ENCODE assay signal across 26 mouse cellular contexts in genomic region chr8:95816044-95816708, GRCm38 (mm10). TPM values are rescaled to one million over a fixed set of nuclear protein-coding genes. Genes with fewer than 3 reads are reported as not detected.
A peak's percentile ranks its signal among the peaks of the same experiment; 100 is the strongest.
DNase-seq lines count a peak whose midpoint lies in the region; ATAC-seq and TF ChIP-seq lines count a peak whose summit lies in the region.
"Had no signal": no experiment of that assay in that cellular context is flagged by ENCODE, and none has a peak within 500 bp of the region (broad histone marks: within the 10 kb centered on the region; RNA-seq: fewer than 3 reads in every experiment).

No protein-coding gene starts in this region.

- WGBS in heart, embryonic 12.5 days: 42% methylated on average over 6 of the region's 6 CpGs
- WGBS in midbrain, embryonic 14.5 days: 49% methylated on average over 6 of the region's 6 CpGs
- 50% methylated on average over 6 of the region's 6 CpGs for WGBS in midbrain, postnatal 0 days
- WGBS in intestine, postnatal 0 days: 27% methylated on average over 6 of the region's 6 CpGs

- no peak for ATAC-seq in heart, embryonic 12.5 days (ENCODE audit: insufficient number of reproducible peaks, low FRiP score)
- ATAC-seq in midbrain, embryonic 14.5 days (ENCODE audit: low FRiP score, low TSS enrichment): no peak
- no peak for ATAC-seq in midbrain, postnatal 0 days (ENCODE audit: low FRiP score)
- ATAC-seq in intestine, postnatal 0 days: peak; percentile 87
- ATAC-seq in megakaryocyte, adult 5-6 weeks (ENCODE audit: poor library complexity, severe bottlenecking): no peak
- ATAC-seq: activated CD4-positive, CD25-positive, alpha-beta regulatory T cell, adult 4 months; forebrain, postnatal 0 days; hindbrain, postnatal 0 days had no signal

- no peak overlapping the region for H3K4me3 ChIP-seq in heart, embryonic 12.5 days
- no peak overlapping the region for H3K4me3 ChIP-seq in midbrain, embryonic 14.5 days (replicated peaks; ENCODE audit: low read depth, low read length)
- H3K4me3 ChIP-seq in midbrain, postnatal 0 days (ENCODE audit: low read depth, low read length): no peak overlapping the region
- no peak overlapping the region for H3K4me3 ChIP-seq in intestine, postnatal 0 days (ENCODE audit: low read depth, low read length)
- H3K4me3 ChIP-seq: heart, adult 2 months; neural tube, embryonic 12.5 days had no signal

- H3K27me3 ChIP-seq in heart, embryonic 12.5 days (replicated peaks): no peaks in the 10 kb centered on the region
- no peaks in the 10 kb centered on the region for H3K27me3 ChIP-seq in midbrain, embryonic 14.5 days (ENCODE audit: control insufficient read depth, insufficient read depth, low read length)
- no peaks in the 10 kb centered on the region for H3K27me3 ChIP-seq in midbrain, postnatal 0 days (ENCODE audit: insufficient read depth, low read length)
- H3K27me3 ChIP-seq in intestine, postnatal 0 days (replicated peaks; ENCODE audit: control insufficient read depth, insufficient read depth, low read length): no peaks in the 10 kb centered on the region
- H3K27me3 ChIP-seq: CH12.LX; neural tube, embryonic 12.5 days had no signal

- H3K4me1 ChIP-seq in heart, embryonic 12.5 days (replicated peaks): peaks cover 38% of the 10 kb centered on the region
- H3K4me1 ChIP-seq in midbrain, embryonic 14.5 days (ENCODE audit: control insufficient read depth, insufficient read depth, low read length): no peaks in the 10 kb centered on the region
- H3K4me1 ChIP-seq in midbrain, postnatal 0 days (ENCODE audit: insufficient read depth, low read length): no peaks in the 10 kb centered on the region
- no peaks in the 10 kb centered on the region for H3K4me1 ChIP-seq in intestine, postnatal 0 days (replicated peaks; ENCODE audit: control insufficient read depth, insufficient read depth, low read length)
- H3K4me1 ChIP-seq: neural tube, embryonic 12.5 days had no signal

- H3K27ac ChIP-seq in heart, embryonic 12.5 days (ENCODE audit: poor library complexity, severe bottlenecking): peak overlapping the region; percentile 60; the same call in 1 of the 2 replicates
- no peak overlapping the region for H3K27ac ChIP-seq in midbrain, embryonic 14.5 days (replicated peaks; ENCODE audit: low read depth, low read length)
- H3K27ac ChIP-seq in midbrain, postnatal 0 days (ENCODE audit: low read depth, low read length): no peak overlapping the region
- H3K27ac ChIP-seq in intestine, postnatal 0 days (ENCODE audit: low read depth, low read length): no peak overlapping the region; the same call in 1 of the 2 replicates
- H3K27ac ChIP-seq: heart, adult 2 months; hindbrain, postnatal 0 days; neural tube, embryonic 12.5 days had no signal

- DNase-seq in heart, adult 8-10 months (ENCODE audit: low spot score): no peak
- DNase-seq in midbrain, embryonic 14.5 days: peak; percentile 21
- no peak for DNase-seq in midbrain, postnatal 0 days (ENCODE audit: low spot score)
- DNase-seq in gastrocnemius, adult 18-20 months (ENCODE audit: low spot score): no peak
- DNase-seq in kidney, postnatal 36 days: no peak
- DNase-seq: adrenal gland, postnatal 14 days; cerebellum, adult 11-12 months; cerebellum, postnatal 25 days; embryo, embryonic 11 days; forebrain, postnatal 0 days; heart, adult 2 months; heart, postnatal 4 days; kidney, adult 8-10 months; kidney, postnatal 25 days; lung, adult 2 months; lung, postnatal 36 days; right cerebral cortex, adult 18-20 months; thymus, postnatal 4 days had no signal

- H3K4me2 ChIP-seq in heart, embryonic 12.5 days: no peak overlapping the region; the same call in 1 of the 2 replicates
- no peak overlapping the region for H3K4me2 ChIP-seq in midbrain, embryonic 14.5 days (ENCODE audit: low read length)
- H3K4me2 ChIP-seq in midbrain, postnatal 0 days (ENCODE audit: low read depth, low read length, poor library complexity, severe bottlenecking): no peak overlapping the region
- H3K4me2 ChIP-seq in intestine, postnatal 0 days (replicated peaks; ENCODE audit: low read depth): 0 out of 2 replicates have a peak overlapping the region, but pooled peaks have one; percentile 24
- H3K4me2 ChIP-seq: liver, embryonic 11.5 days; neural tube, embryonic 12.5 days had no signal

- no peaks in the 10 kb centered on the region for H3K36me3 ChIP-seq in heart, embryonic 12.5 days
- no peaks in the 10 kb centered on the region for H3K36me3 ChIP-seq in midbrain, embryonic 14.5 days (ENCODE audit: control insufficient read depth, insufficient read depth, low read length)
- H3K36me3 ChIP-seq in midbrain, postnatal 0 days (ENCODE audit: insufficient read depth, low read length): no peaks in the 10 kb centered on the region
- H3K36me3 ChIP-seq in intestine, postnatal 0 days (ENCODE audit: control insufficient read depth, insufficient read depth): no peaks in the 10 kb centered on the region
- H3K36me3 ChIP-seq: neural tube, embryonic 12.5 days had no signal

- H3K9ac ChIP-seq in heart, embryonic 12.5 days: no peak overlapping the region
- H3K9ac ChIP-seq in midbrain, embryonic 14.5 days (replicated peaks; ENCODE audit: low read length): no peak overlapping the region
- no peak overlapping the region for H3K9ac ChIP-seq in midbrain, postnatal 0 days (replicated peaks; ENCODE audit: low read length, poor library complexity, severe bottlenecking)
- no peak overlapping the region; the same call in 1 of the 2 replicates for H3K9ac ChIP-seq in intestine, postnatal 0 days (ENCODE audit: low read depth, low read length)
- H3K9ac ChIP-seq: forebrain, postnatal 0 days; neural tube, embryonic 12.5 days had no signal

- no peak for TF ChIP-seq CTCF in midbrain, postnatal 0 days (IDR thresholded peaks at IDR 0.05)
- TF ChIP-seq CTCF in intestine, postnatal 0 days (IDR thresholded peaks at IDR 0.05; ENCODE audit: low read depth): no peak

- no peaks in the 10 kb centered on the region for H3K9me3 ChIP-seq in heart, embryonic 12.5 days (replicated peaks)
- H3K9me3 ChIP-seq in midbrain, embryonic 14.5 days (ENCODE audit: control insufficient read depth, low read length): no peaks in the 10 kb centered on the region
- H3K9me3 ChIP-seq in midbrain, postnatal 0 days (ENCODE audit: low read length): no peaks in the 10 kb centered on the region
- no peaks in the 10 kb centered on the region for H3K9me3 ChIP-seq in intestine, postnatal 0 days (ENCODE audit: control insufficient read depth)
- H3K9me3 ChIP-seq: neural tube, embryonic 12.5 days had no signal

RNA-seq across cellular contexts. Expression of gene Cnot1, which starts 8.9 kb away (rescaled TPM):
- 80.7 and 89.2 TPM in 2 replicates for polyA plus RNA-seq in heart, embryonic 12.5 days (2016; fragmentation: Nextera tagmentation; extraction: Ambion mirVana)
- 100 to 1,000 TPM in 2 of 4 experiments, 10 to 100 TPM in 2; 92.8 to 123 (median 107) TPM for total RNA-seq in heart, adult 8-10 months (2022)
- polyA plus RNA-seq in midbrain, embryonic 14.5 days (2014; fragmentation: Nextera tagmentation; extraction: Ambion mirVana): 50.8 and 76.9 TPM in 2 replicates
- 177 and 187 TPM in 2 replicates for total RNA-seq in midbrain, postnatal 0 days (2014; rRNA removed)
- polyA plus RNA-seq in midbrain, postnatal 0 days (2015; fragmentation: Nextera tagmentation; extraction: Ambion mirVana): 23.6 and 26.9 TPM in 2 replicates
- polyA plus RNA-seq in intestine, postnatal 0 days (2015; fragmentation: Nextera tagmentation; extraction: Ambion mirVana): 18.2 and 19.0 TPM in 2 replicates
- total RNA-seq in gastrocnemius, adult 18-20 months (2021): 10 to 100 TPM; 63.3 to 67.2 TPM
- total RNA-seq in megakaryocyte, adult 5-6 weeks (2015): 174 and 179 TPM in 2 replicates
- total RNA-seq in megakaryocyte, adult 5-6 weeks (2017): 107 and 144 TPM in 2 replicates

RNA-seq across cellular contexts. Expression of gene Sap18b, which starts 9.0 kb away (rescaled TPM):
- 327 and 342 TPM in 2 replicates for polyA plus RNA-seq in heart, embryonic 12.5 days (2016; fragmentation: Nextera tagmentation; extraction: Ambion mirVana)
- total RNA-seq in heart, adult 8-10 months (2022): 100 to 1,000 TPM in 1 of 4 experiments, 10 to 100 TPM in 3; 63.8 to 106 (median 80.1) TPM
- polyA plus RNA-seq in midbrain, embryonic 14.5 days (2014; fragmentation: Nextera tagmentation; extraction: Ambion mirVana): 225 and 233 TPM in 2 replicates
- 45.3 and 60.0 TPM in 2 replicates for total RNA-seq in midbrain, postnatal 0 days (2014; rRNA removed)
- polyA plus RNA-seq in midbrain, postnatal 0 days (2015; fragmentation: Nextera tagmentation; extraction: Ambion mirVana): 273 and 280 TPM in 2 replicates
- polyA plus RNA-seq in intestine, postnatal 0 days (2015; fragmentation: Nextera tagmentation; extraction: Ambion mirVana): 323 and 335 TPM in 2 replicates
- 10 to 100 TPM; 85.3 to 91.9 TPM for total RNA-seq in gastrocnemius, adult 18-20 months (2021)
- 89.7 and 139 TPM in 2 replicates for total RNA-seq in megakaryocyte, adult 5-6 weeks (2015)
- 222 and 239 TPM in 2 replicates for total RNA-seq in megakaryocyte, adult 5-6 weeks (2017)

RNA-seq across cellular contexts. Expression of gene Slc38a7, which starts 37.2 kb away (rescaled TPM):
- 12.4 and 13.2 TPM in 2 replicates for polyA plus RNA-seq in heart, embryonic 12.5 days (2016; fragmentation: Nextera tagmentation; extraction: Ambion mirVana)
- 10 to 100 TPM; 11.2 to 13.5 (median 12.4) TPM for total RNA-seq in heart, adult 8-10 months (2022)
- polyA plus RNA-seq in midbrain, embryonic 14.5 days (2014; fragmentation: Nextera tagmentation; extraction: Ambion mirVana): 27.0 and 27.5 TPM in 2 replicates
- total RNA-seq in midbrain, postnatal 0 days (2014; rRNA removed): 33.4 and 36.6 TPM in 2 replicates
- 23.8 and 27.4 TPM in 2 replicates for polyA plus RNA-seq in midbrain, postnatal 0 days (2015; fragmentation: Nextera tagmentation; extraction: Ambion mirVana)
- 39.9 and 41.7 TPM in 2 replicates for polyA plus RNA-seq in intestine, postnatal 0 days (2015; fragmentation: Nextera tagmentation; extraction: Ambion mirVana)
- 1 to 10 TPM; 5.5 to 5.8 TPM for total RNA-seq in gastrocnemius, adult 18-20 months (2021)
- 8.0 and 10.0 TPM in 2 replicates for total RNA-seq in megakaryocyte, adult 5-6 weeks (2015)
- 9.1 and 11.7 TPM in 2 replicates for total RNA-seq in megakaryocyte, adult 5-6 weeks (2017)
